Mouse (Mus musculus) myocyte (in vitro differentiated cells): ENCODE measurements at regions not wholly inside any gene's neighbourhood (a gene's known extent, or its start where the extent isn't known, plus 50 kb on each side); places are given as distances from the start of the nearest gene placed in this dataset.

ENCODE experiments used
- MYOD1 ChIP-seq, 3 experiments: IDR thresholded peaks; one replicate each; pipeline ENCODE4 v1.6.1; 2011; ENCODE audit warnings: control low read depth in 2 of 3, low read depth in 2 of 3, mild to moderate bottlenecking in 2 of 3, moderate library complexity in 1 of 3; ENCODE audit not compliant: insufficient read length in 2 of 3, control insufficient read depth in 1 of 3
- MYOG ChIP-seq, 3 experiments: IDR thresholded peaks; one replicate each; pipeline ENCODE4 v1.6.1; 2011; ENCODE audit warnings: control low read depth in 2 of 3, low read depth in 2 of 3, mild to moderate bottlenecking in 2 of 3; ENCODE audit not compliant: insufficient read length in 2 of 3, control insufficient read depth in 1 of 3, insufficient read depth in 1 of 3
- POLR2A ChIP-seq: IDR thresholded peaks from one replicate; pipeline ENCODE4 v1.6.1; 2011; ENCODE audit warnings: low read depth, mild to moderate bottlenecking, control low read depth, moderate library complexity; ENCODE audit not compliant: insufficient read length
- REST ChIP-seq: IDR thresholded peaks from one replicate; pipeline ENCODE4 v1.6.1; 2011; ENCODE audit warnings: mild to moderate bottlenecking, control low read depth, moderate library complexity; ENCODE audit not compliant: insufficient read depth, insufficient read length
- TCF12 ChIP-seq: IDR thresholded peaks from one replicate; pipeline ENCODE4 v1.6.1; 2011; ENCODE audit warnings: mild to moderate bottlenecking, control low read depth; ENCODE audit not compliant: poor library complexity, insufficient read depth, severe bottlenecking

GRCm38 (mm10) chr10:67651386-67651785 is 102.6 kb upstream of the Ado start:
- TF ChIP-seq MYOG (IDR thresholded peaks at IDR 0.05; ENCODE audit: control insufficient read depth in 1 of 3, insufficient read depth in 1 of 3, insufficient read length in 2 of 3, low read depth in 2 of 3) (no peak), POLR2A (no peak), TCF12 (no peak), MYOD1 (IDR thresholded peaks at IDR 0.05; ENCODE audit: control insufficient read depth in 1 of 3, insufficient read length in 2 of 3, low read depth in 2 of 3) (no peak), REST (no peak)
